In genomic region chr8:36322125-36322524, GRCm38 (mm10) we compare ENCODE assay signal across 9 mouse cellular contexts.
"Had no signal": no experiment of that assay in that cellular context is flagged by ENCODE, and none has a peak within 500 bp of the region (broad histone marks: within the 10 kb centered on the region; RNA-seq: fewer than 3 reads in every experiment).

No protein-coding gene starts in this region.

- H3K9ac ChIP-seq: intestine, embryonic 15.5 days; liver, embryonic 15.5 days; neural tube, embryonic 15.5 days had no signal

- H3K4me3 ChIP-seq: intestine, embryonic 15.5 days; limb, embryonic 10.5 days; liver, embryonic 15.5 days; midbrain, embryonic 10.5 days; myocyte; neural tube, embryonic 15.5 days had no signal

- H3K9me3 ChIP-seq: intestine, embryonic 15.5 days; limb, embryonic 10.5 days; liver, embryonic 15.5 days; midbrain, embryonic 10.5 days; neural tube, embryonic 15.5 days had no signal

- H3K4me2 ChIP-seq: intestine, embryonic 15.5 days; liver, embryonic 15.5 days; neural tube, embryonic 15.5 days had no signal

- H3K27ac ChIP-seq: intestine, embryonic 15.5 days; limb, embryonic 10.5 days; liver, embryonic 15.5 days; midbrain, embryonic 10.5 days; neural tube, embryonic 15.5 days had no signal

- H3K36me3 ChIP-seq: intestine, embryonic 15.5 days; limb, embryonic 10.5 days; liver, embryonic 15.5 days; midbrain, embryonic 10.5 days; neural tube, embryonic 15.5 days had no signal

- H3K4me1 ChIP-seq: intestine, embryonic 15.5 days; neural tube, embryonic 15.5 days had no signal

- ATAC-seq: intestine, embryonic 15.5 days had no signal

- H3K27me3 ChIP-seq: intestine, embryonic 15.5 days; liver, embryonic 15.5 days; neural tube, embryonic 15.5 days had no signal

- DNase-seq: kidney, adult 18-20 months; kidney, postnatal 10 days; midbrain, embryonic 14.5 days had no signal
